In genomic region chr11:20521321-20521720, GRCm38 (mm10) we compare ENCODE assay signal across 20 mouse cellular contexts. TPM values are rescaled to one million over a fixed set of nuclear protein-coding genes. Genes with fewer than 3 reads are reported as not detected.
A peak's percentile ranks its signal among the peaks of the same experiment; 100 is the strongest.
DNase-seq lines count a peak whose midpoint lies in the region; ATAC-seq and TF ChIP-seq lines count a peak whose summit lies in the region.
"Had no signal": no experiment of that assay in that cellular context is flagged by ENCODE, and none has a peak within 500 bp of the region (broad histone marks: within the 10 kb centered on the region; RNA-seq: fewer than 3 reads in every experiment).

No protein-coding gene starts in this region.

- no peak overlapping the region for H3K4me3 ChIP-seq in forebrain, embryonic 11.5 days (ENCODE audit: low read depth, low read length)
- H3K4me3 ChIP-seq in forebrain, embryonic 16.5 days (replicated peaks; ENCODE audit: low read length): no peak overlapping the region
- H3K4me3 ChIP-seq in lung, adult 2 months (replicated peaks; ENCODE audit: extremely low read depth, low read depth, low read length): no peak overlapping the region
- H3K4me3 ChIP-seq in liver, embryonic 12.5 days: no peak overlapping the region
- H3K4me3 ChIP-seq: embryonic facial prominence, embryonic 12.5 days; forebrain, embryonic 12.5 days; heart, embryonic 12.5 days; hindbrain, embryonic 15.5 days had no signal

- no peaks in the 10 kb centered on the region for H3K9me3 ChIP-seq in forebrain, embryonic 11.5 days (ENCODE audit: control insufficient read depth, low read length)
- no peaks in the 10 kb centered on the region for H3K9me3 ChIP-seq in forebrain, embryonic 16.5 days (ENCODE audit: control insufficient read depth, low read length)
- no peaks in the 10 kb centered on the region for H3K9me3 ChIP-seq in liver, embryonic 12.5 days (replicated peaks)
- H3K9me3 ChIP-seq: embryonic facial prominence, embryonic 12.5 days; forebrain, embryonic 12.5 days; G1E; heart, embryonic 12.5 days; hindbrain, embryonic 15.5 days had no signal

- no peak overlapping the region for H3K27ac ChIP-seq in forebrain, embryonic 11.5 days (ENCODE audit: low read depth, low read length)
- no peak overlapping the region for H3K27ac ChIP-seq in forebrain, embryonic 16.5 days (ENCODE audit: low read length)
- no peak overlapping the region for H3K27ac ChIP-seq in liver, embryonic 12.5 days
- H3K27ac ChIP-seq: embryonic facial prominence, embryonic 12.5 days; forebrain, embryonic 12.5 days; hindbrain, embryonic 15.5 days had no signal

- TF ChIP-seq CTCF in lung, adult 2 months (IDR thresholded peaks at IDR 0.05; ENCODE audit: insufficient read depth, low read length): no peak

- H3K27me3 ChIP-seq in forebrain, embryonic 11.5 days (ENCODE audit: control insufficient read depth, insufficient read depth, low read length): no peaks in the 10 kb centered on the region
- H3K27me3 ChIP-seq in forebrain, embryonic 16.5 days (replicated peaks; ENCODE audit: control insufficient read depth, insufficient read depth, low read length): no peaks in the 10 kb centered on the region
- H3K27me3 ChIP-seq in liver, embryonic 12.5 days (replicated peaks): no peaks in the 10 kb centered on the region
- H3K27me3 ChIP-seq: embryonic facial prominence, embryonic 12.5 days; forebrain, embryonic 12.5 days; heart, embryonic 12.5 days; hindbrain, embryonic 15.5 days had no signal

- H3K36me3 ChIP-seq in forebrain, embryonic 11.5 days (ENCODE audit: control insufficient read depth, insufficient read depth, low read length): no peaks in the 10 kb centered on the region
- H3K36me3 ChIP-seq in forebrain, embryonic 16.5 days (ENCODE audit: control insufficient read depth, insufficient read depth): no peaks in the 10 kb centered on the region
- no peaks in the 10 kb centered on the region for H3K36me3 ChIP-seq in liver, embryonic 12.5 days
- H3K36me3 ChIP-seq: embryonic facial prominence, embryonic 12.5 days; forebrain, embryonic 12.5 days; G1E; heart, embryonic 12.5 days; hindbrain, embryonic 15.5 days had no signal

- WGBS in forebrain, embryonic 11.5 days: 96% methylated on average over 2 of the region's 2 CpGs
- WGBS in forebrain, embryonic 16.5 days: 97% methylated on average over 2 of the region's 2 CpGs
- WGBS in lung, adult 2 months: 82% methylated on average over 2 of the region's 2 CpGs
- 74% methylated on average over 2 of the region's 2 CpGs for WGBS in liver, embryonic 12.5 days (ENCODE audit: insufficient replicate concordance)

- no peak for TF ChIP-seq POLR2A in lung, adult 2 months (IDR thresholded peaks at IDR 0.05; ENCODE audit: borderline replicate concordance, extremely low read depth, low read depth, low read length)

- no peak overlapping the region for H3K4me2 ChIP-seq in forebrain, embryonic 11.5 days (ENCODE audit: low read depth, low read length, severe bottlenecking)
- H3K4me2 ChIP-seq in forebrain, embryonic 16.5 days (ENCODE audit: low read length): no peak overlapping the region
- no peak overlapping the region for H3K4me2 ChIP-seq in liver, embryonic 12.5 days
- H3K4me2 ChIP-seq: embryonic facial prominence, embryonic 12.5 days; forebrain, embryonic 12.5 days; heart, embryonic 12.5 days; hindbrain, embryonic 15.5 days had no signal

- H3K9ac ChIP-seq in forebrain, embryonic 11.5 days (ENCODE audit: low read length): no peak overlapping the region
- no peak overlapping the region for H3K9ac ChIP-seq in forebrain, embryonic 16.5 days (replicated peaks; ENCODE audit: low read depth, low read length)
- H3K9ac ChIP-seq in liver, embryonic 12.5 days: no peak overlapping the region
- H3K9ac ChIP-seq: embryonic facial prominence, embryonic 12.5 days; forebrain, embryonic 12.5 days; forebrain, postnatal 0 days; heart, embryonic 12.5 days; hindbrain, embryonic 15.5 days had no signal

- no peak for ATAC-seq in forebrain, embryonic 11.5 days (replicated peaks; ENCODE audit: low FRiP score)
- no peak for ATAC-seq in forebrain, embryonic 16.5 days
- ATAC-seq in liver, embryonic 12.5 days: no peak
- ATAC-seq: CD4-positive, CD25-positive, alpha-beta regulatory T cell, adult 4 months; forebrain, postnatal 0 days had no signal

- H3K4me1 ChIP-seq in forebrain, embryonic 11.5 days (replicated peaks; ENCODE audit: control insufficient read depth, insufficient read depth, low read length): no peaks in the 10 kb centered on the region
- no peaks in the 10 kb centered on the region for H3K4me1 ChIP-seq in forebrain, embryonic 16.5 days (replicated peaks; ENCODE audit: control insufficient read depth, insufficient read depth, low read length)
- H3K4me1 ChIP-seq in lung, adult 2 months (ENCODE audit: control insufficient read depth, insufficient read depth, low read length): no peaks in the 10 kb centered on the region
- H3K4me1 ChIP-seq in liver, embryonic 12.5 days: no peaks in the 10 kb centered on the region
- H3K4me1 ChIP-seq: embryonic facial prominence, embryonic 12.5 days; forebrain, embryonic 12.5 days; heart, embryonic 12.5 days; hindbrain, embryonic 15.5 days had no signal

- DNase-seq in forebrain, embryonic 11.5 days (ENCODE audit: low spot score): peak; percentile 14
- peak; percentile 13 to 53 for DNase-seq in lung, adult 18-20 months
- no peak for DNase-seq in lung, adult 2 months
- DNase-seq in kidney, postnatal 10 days: peak; percentile 20
- no peak for DNase-seq in cerebellum, adult 18-20 months
- DNase-seq: adrenal gland, postnatal 10 days; B cell, adult 2 months; cerebellum, adult 11 months; cerebellum, adult 9-10 months; cerebellum, postnatal 25 days; forebrain, postnatal 0 days; gastrocnemius, postnatal 14 days had no signal

RNA-seq across cellular contexts. Expression of gene Sertad2, which starts 21.7 kb away (rescaled TPM):
- 26.5 and 29.4 TPM in 2 replicates for polyA plus RNA-seq in forebrain, embryonic 11.5 days (2014; fragmentation: Nextera tagmentation; extraction: Ambion mirVana)
- 30.3 and 38.0 TPM in 2 replicates for polyA plus RNA-seq in forebrain, embryonic 16.5 days (2015; fragmentation: Nextera tagmentation; extraction: Ambion mirVana)
- polyA plus RNA-seq in lung, adult 2 months (2012; rRNA removed): 57.1 and 57.9 TPM in 2 replicates
- polyA plus RNA-seq in liver, embryonic 12.5 days (2016; fragmentation: Nextera tagmentation; extraction: Ambion mirVana): 25.8 and 27.8 TPM in 2 replicates

Comparison
In these comparisons a context has a peak if more than half of its experiments do, and no peak if none do; other contexts are left out.
1. DNase-seq: peak in forebrain, embryonic 11.5 days (single experiment), lung, adult 18-20 months (2 of 2) and kidney, postnatal 10 days (single experiment); none in lung, adult 2 months (single experiment) and cerebellum, adult 18-20 months (0 of 2).